Mouse (Mus musculus): ENCODE measurements around the gene Nacc2. TPM values are rescaled to one million over a fixed set of nuclear protein-coding genes. Genes with fewer than 3 reads are reported as not detected.
A peak's percentile ranks its signal among the peaks of the same experiment; 100 is the strongest.

Gene Nacc2
- polyA plus RNA-seq, 1 experiment from 2014 or later, result 13.3 TPM

DNA sequence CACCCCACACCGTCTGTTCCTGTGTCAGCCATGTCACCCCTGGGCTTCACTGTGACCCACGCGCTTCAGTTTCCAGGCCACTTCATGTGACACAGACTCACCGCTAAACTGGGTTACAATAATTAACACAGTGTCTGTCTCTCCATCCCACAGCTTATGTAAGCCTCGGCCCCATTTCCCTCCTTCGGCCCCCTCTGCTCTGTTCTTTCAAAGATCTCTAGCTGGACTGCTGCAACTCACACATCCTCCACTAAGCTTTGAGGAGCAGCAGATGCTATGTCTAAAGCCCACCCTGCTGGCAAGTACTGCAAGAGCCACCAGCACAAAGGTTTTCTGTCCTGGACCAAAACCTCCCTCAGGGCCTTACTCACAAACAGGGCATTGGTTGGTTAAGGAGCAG, 7.8 kb downstream of the Nacc2 start:
- no peak overlapping the region for H3K27ac ChIP-seq (ENCODE audit: low read length)
- 80% methylated on average over 6 of the region's 6 CpGs for WGBS
- H3K9me3 ChIP-seq (ENCODE audit: control insufficient read depth, low read length), result no peaks in the 10 kb centered on the region
- no peak for ATAC-seq
- peaks cover 5% of the 10 kb centered on the region for H3K4me1 ChIP-seq (replicated peaks; ENCODE audit: control insufficient read depth, insufficient read depth, low read length)
- no peak overlapping the region for H3K4me2 ChIP-seq (ENCODE audit: low read length)
- no peaks in the 10 kb centered on the region for H3K27me3 ChIP-seq (replicated peaks; ENCODE audit: control insufficient read depth, insufficient read depth, low read length)
- no peaks in the 10 kb centered on the region for H3K36me3 ChIP-seq (ENCODE audit: control insufficient read depth, insufficient read depth)
- no peak overlapping the region for H3K9ac ChIP-seq (replicated peaks; ENCODE audit: low read depth, low read length)
- H3K4me3 ChIP-seq (replicated peaks; ENCODE audit: low read length), result no peak overlapping the region

DNA sequence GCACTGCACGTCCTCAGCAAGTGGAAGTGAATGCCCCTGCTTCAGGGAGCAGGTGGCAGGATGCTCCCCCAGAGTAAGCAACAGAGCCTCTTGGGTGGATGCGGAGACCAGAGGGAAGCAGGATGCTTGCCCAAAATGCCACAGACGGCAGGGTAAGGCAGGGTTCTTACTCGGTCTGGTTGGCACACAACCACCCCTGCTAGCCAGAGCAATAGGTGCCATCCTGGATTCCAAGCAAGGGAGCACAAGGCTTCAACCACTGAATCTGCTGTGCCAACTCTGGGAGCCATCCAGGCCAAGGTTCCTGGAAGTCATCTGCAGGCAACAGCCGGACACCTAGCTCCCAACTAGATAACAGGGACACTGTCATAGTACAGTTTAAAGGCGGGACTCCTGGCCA, 14.8 kb downstream of the Nacc2 start:
- Histone ChIP-seq H3K27ac (ENCODE audit: low read length) (no peak overlapping the region), H3K27me3 (replicated peaks; ENCODE audit: control insufficient read depth, insufficient read depth, low read length) (no peaks in the 10 kb centered on the region), H3K36me3 (ENCODE audit: control insufficient read depth, insufficient read depth) (no peaks in the 10 kb centered on the region), H3K4me1 (replicated peaks; ENCODE audit: control insufficient read depth, insufficient read depth, low read length) (no peaks in the 10 kb centered on the region), H3K9me3 (ENCODE audit: control insufficient read depth, low read length) (no peaks in the 10 kb centered on the region), H3K9ac (replicated peaks; ENCODE audit: low read depth, low read length) (no peak overlapping the region), H3K4me3 (replicated peaks; ENCODE audit: low read length) (no peak overlapping the region), H3K4me2 (ENCODE audit: low read length) (no peak overlapping the region)
- no peak for ATAC-seq
- 80% methylated on average over 6 of the region's 6 CpGs for WGBS

DNA sequence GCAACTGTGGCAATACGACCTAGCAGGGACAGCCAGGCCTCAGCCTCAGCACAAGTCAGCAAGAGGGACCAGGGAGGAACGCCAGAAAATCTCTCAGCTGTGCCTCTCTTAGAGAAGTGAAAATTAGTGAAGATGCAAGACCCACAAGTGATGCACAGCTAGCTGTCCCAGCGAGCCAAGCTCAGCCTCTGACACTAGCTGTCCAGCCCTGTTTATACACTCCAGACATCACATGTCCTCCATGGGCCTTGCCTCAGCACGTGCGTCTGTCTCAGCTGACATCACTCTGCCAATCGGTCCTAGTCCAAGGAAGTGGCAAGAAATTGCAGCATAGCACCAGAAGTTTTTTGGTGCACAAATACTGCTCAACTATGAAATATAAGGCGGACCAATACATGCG, 16.0 kb downstream of the Nacc2 start:
- Histone ChIP-seq H3K9me3 (ENCODE audit: control insufficient read depth, low read length) (no peaks in the 10 kb centered on the region), H3K27ac (ENCODE audit: low read length) (no peak overlapping the region), H3K9ac (replicated peaks; ENCODE audit: low read depth, low read length) (no peak overlapping the region), H3K4me3 (replicated peaks; ENCODE audit: low read length) (no peak overlapping the region), H3K27me3 (replicated peaks; ENCODE audit: control insufficient read depth, insufficient read depth, low read length) (no peaks in the 10 kb centered on the region), H3K4me2 (ENCODE audit: low read length) (no peak overlapping the region), H3K4me1 (replicated peaks; ENCODE audit: control insufficient read depth, insufficient read depth, low read length) (no peaks in the 10 kb centered on the region), H3K36me3 (ENCODE audit: control insufficient read depth, insufficient read depth) (no peaks in the 10 kb centered on the region)
- 88% methylated on average over 8 of the region's 8 CpGs for WGBS
- ATAC-seq, result no peak

DNA sequence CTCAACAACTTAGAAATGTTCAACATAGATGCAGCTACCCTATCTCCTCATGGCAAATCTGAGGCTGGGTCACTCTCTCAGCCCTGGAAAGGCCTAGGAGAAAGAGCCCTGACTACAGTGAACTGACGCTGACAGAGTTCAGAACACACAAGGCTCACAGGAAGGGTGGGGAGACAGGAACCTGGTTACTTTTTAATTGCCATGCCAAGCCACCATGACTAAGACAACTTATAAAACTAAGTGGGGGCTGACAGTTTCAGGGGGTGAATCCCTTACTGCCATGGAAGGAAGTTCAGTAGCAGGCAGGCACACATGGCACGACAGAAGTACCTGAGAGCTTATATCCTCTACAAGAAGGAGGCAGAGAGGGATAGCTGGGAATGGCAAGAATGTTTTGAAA, 16.8 kb downstream of the Nacc2 start:
- Histone ChIP-seq H3K9me3 (ENCODE audit: control insufficient read depth, low read length) (no peaks in the 10 kb centered on the region), H3K4me2 (ENCODE audit: low read length) (no peak overlapping the region), H3K36me3 (ENCODE audit: control insufficient read depth, insufficient read depth) (no peaks in the 10 kb centered on the region), H3K4me1 (replicated peaks; ENCODE audit: control insufficient read depth, insufficient read depth, low read length) (no peaks in the 10 kb centered on the region), H3K27ac (ENCODE audit: low read length) (no peak overlapping the region), H3K9ac (replicated peaks; ENCODE audit: low read depth, low read length) (no peak overlapping the region), H3K27me3 (replicated peaks; ENCODE audit: control insufficient read depth, insufficient read depth, low read length) (no peaks in the 10 kb centered on the region), H3K4me3 (replicated peaks; ENCODE audit: low read length) (no peak overlapping the region)
- no peak for ATAC-seq
- WGBS, result 92% methylated on average over 2 of the region's 2 CpGs

DNA sequence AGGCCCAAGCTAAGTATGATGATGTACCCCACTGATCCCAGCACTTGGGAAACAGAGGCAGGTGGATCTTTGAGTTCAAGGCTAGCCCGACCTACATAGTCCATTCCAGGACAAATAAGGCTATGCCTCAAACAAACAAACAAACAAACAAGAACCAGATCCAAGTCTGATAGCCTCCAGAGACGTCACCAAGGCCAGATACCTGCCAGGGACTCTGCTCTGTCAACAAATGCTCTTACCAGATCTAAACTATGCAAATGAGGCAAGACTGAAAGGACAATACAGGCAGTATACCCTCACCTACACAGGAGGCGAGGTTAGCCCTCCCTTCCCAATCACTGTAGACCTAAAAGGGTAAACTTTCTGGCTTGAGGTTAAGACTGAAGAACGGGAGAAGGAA, 22.7 kb downstream of the Nacc2 start:
- no peak overlapping the region for H3K27ac ChIP-seq (ENCODE audit: low read length)
- H3K9ac ChIP-seq (replicated peaks; ENCODE audit: low read depth, low read length), result no peak overlapping the region
- H3K4me1 ChIP-seq (replicated peaks; ENCODE audit: control insufficient read depth, insufficient read depth, low read length), result 0 out of 2 replicates have a peak, but pooled peaks cover 4% of the 10 kb centered on the region
- ATAC-seq, result no peak
- WGBS, result 75% methylated on average over 4 of the region's 4 CpGs
- H3K36me3 ChIP-seq (ENCODE audit: control insufficient read depth, insufficient read depth), result no peaks in the 10 kb centered on the region
- no peak overlapping the region for H3K4me3 ChIP-seq (replicated peaks; ENCODE audit: low read length)
- no peak overlapping the region for H3K4me2 ChIP-seq (ENCODE audit: low read length)
- no peaks in the 10 kb centered on the region for H3K9me3 ChIP-seq (ENCODE audit: control insufficient read depth, low read length)
- H3K27me3 ChIP-seq (replicated peaks; ENCODE audit: control insufficient read depth, insufficient read depth, low read length), result no peaks in the 10 kb centered on the region

DNA sequence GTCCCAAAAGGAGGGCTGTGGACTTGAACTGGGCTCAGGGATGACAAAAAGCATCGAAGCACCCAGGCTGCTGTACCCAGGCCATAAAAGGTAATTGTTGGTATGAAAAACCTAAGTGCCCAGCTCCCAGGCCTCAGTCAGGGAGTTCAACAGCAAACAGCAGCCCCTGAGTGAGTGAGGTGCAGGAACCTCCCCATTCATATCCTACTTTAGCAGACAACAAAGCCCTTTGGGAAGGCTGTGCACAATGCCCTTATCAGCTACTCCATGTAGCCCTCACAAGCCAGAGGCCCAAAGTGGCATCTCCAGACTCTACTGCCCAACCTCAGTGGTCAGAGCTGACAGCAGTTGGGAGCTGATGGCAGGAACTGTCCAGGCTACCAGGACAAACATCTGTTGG, 23.2 kb downstream of the Nacc2 start:
- 0 out of 2 replicates have a peak, but pooled peaks cover 4% of the 10 kb centered on the region for H3K4me1 ChIP-seq (replicated peaks; ENCODE audit: control insufficient read depth, insufficient read depth, low read length)
- no peak for ATAC-seq
- H3K27ac ChIP-seq (ENCODE audit: low read length), result no peak overlapping the region
- H3K4me3 ChIP-seq (replicated peaks; ENCODE audit: low read length), result no peak overlapping the region
- no peaks in the 10 kb centered on the region for H3K36me3 ChIP-seq (ENCODE audit: control insufficient read depth, insufficient read depth)
- H3K4me2 ChIP-seq (ENCODE audit: low read length), result no peak overlapping the region
- no peaks in the 10 kb centered on the region for H3K27me3 ChIP-seq (replicated peaks; ENCODE audit: control insufficient read depth, insufficient read depth, low read length)
- H3K9ac ChIP-seq (replicated peaks; ENCODE audit: low read depth, low read length), result no peak overlapping the region
- no peaks in the 10 kb centered on the region for H3K9me3 ChIP-seq (ENCODE audit: control insufficient read depth, low read length)
- WGBS, result 84% methylated on average over 1 of the region's 1 CpGs

DNA sequence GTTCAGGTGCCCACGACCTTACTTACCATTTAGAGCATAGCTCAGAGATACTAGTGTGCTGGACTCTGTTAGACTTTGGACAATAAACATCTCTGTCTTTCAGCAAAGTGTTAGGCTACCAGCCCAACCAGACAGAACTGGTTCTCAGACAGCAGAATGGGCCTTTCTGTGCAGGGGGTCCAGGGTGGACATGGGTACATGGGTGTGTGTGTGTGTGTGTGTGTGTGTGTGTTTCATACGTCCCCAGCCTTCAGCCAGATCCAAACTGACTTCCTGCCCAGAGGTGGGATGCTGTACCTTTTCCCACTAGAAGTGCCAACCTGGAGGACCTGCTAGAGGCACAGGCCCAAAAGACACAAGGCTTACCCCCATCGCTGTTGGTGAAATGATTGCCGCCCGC, 23.8 kb downstream of the Nacc2 start:
- Histone ChIP-seq H3K27ac (ENCODE audit: low read length) (no peak overlapping the region), H3K9ac (replicated peaks; ENCODE audit: low read depth, low read length) (no peak overlapping the region), H3K4me1 (replicated peaks; ENCODE audit: control insufficient read depth, insufficient read depth, low read length) (0 out of 2 replicates have a peak, but pooled peaks cover 4% of the 10 kb centered on the region), H3K9me3 (ENCODE audit: control insufficient read depth, low read length) (no peaks in the 10 kb centered on the region), H3K27me3 (replicated peaks; ENCODE audit: control insufficient read depth, insufficient read depth, low read length) (no peaks in the 10 kb centered on the region), H3K4me2 (ENCODE audit: low read length) (no peak overlapping the region), H3K36me3 (ENCODE audit: control insufficient read depth, insufficient read depth) (no peaks in the 10 kb centered on the region), H3K4me3 (replicated peaks; ENCODE audit: low read length) (no peak overlapping the region)
- no peak for ATAC-seq
- WGBS, result 72% methylated on average over 5 of the region's 5 CpGs

DNA sequence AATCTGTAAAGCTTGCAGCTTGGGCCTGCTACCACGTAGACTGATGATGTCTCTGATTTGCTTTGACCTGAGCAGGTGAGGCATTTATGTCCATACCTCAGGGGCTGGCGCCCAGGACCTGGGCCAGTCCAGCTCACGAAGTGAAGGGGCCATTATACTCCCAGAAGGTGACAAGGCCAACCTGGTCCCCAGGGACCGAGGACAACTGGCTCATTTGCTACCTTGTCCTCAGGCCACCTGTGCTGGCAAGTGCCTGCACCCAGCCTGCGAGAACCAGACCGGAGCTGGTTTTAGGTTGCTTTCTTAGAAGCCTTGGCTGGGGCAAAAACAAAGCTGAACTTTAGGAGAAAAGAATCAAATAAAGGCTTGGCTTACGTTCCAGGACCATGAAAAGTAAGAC, 29.1 kb downstream of the Nacc2 start:
- no peaks in the 10 kb centered on the region for H3K27me3 ChIP-seq (replicated peaks; ENCODE audit: control insufficient read depth, insufficient read depth, low read length)
- 84% methylated on average over 7 of the region's 7 CpGs for WGBS
- no peaks in the 10 kb centered on the region for H3K36me3 ChIP-seq (ENCODE audit: control insufficient read depth, insufficient read depth)
- peaks cover 32% of the 10 kb centered on the region for H3K4me1 ChIP-seq (replicated peaks; ENCODE audit: control insufficient read depth, insufficient read depth, low read length)
- no peak overlapping the region for H3K9ac ChIP-seq (replicated peaks; ENCODE audit: low read depth, low read length)
- H3K4me3 ChIP-seq (replicated peaks; ENCODE audit: low read length), result no peak overlapping the region
- H3K4me2 ChIP-seq (ENCODE audit: low read length), result no peak overlapping the region
- no peak for ATAC-seq
- H3K27ac ChIP-seq (ENCODE audit: low read length), result no peak overlapping the region
- H3K9me3 ChIP-seq (ENCODE audit: control insufficient read depth, low read length), result no peaks in the 10 kb centered on the region

DNA sequence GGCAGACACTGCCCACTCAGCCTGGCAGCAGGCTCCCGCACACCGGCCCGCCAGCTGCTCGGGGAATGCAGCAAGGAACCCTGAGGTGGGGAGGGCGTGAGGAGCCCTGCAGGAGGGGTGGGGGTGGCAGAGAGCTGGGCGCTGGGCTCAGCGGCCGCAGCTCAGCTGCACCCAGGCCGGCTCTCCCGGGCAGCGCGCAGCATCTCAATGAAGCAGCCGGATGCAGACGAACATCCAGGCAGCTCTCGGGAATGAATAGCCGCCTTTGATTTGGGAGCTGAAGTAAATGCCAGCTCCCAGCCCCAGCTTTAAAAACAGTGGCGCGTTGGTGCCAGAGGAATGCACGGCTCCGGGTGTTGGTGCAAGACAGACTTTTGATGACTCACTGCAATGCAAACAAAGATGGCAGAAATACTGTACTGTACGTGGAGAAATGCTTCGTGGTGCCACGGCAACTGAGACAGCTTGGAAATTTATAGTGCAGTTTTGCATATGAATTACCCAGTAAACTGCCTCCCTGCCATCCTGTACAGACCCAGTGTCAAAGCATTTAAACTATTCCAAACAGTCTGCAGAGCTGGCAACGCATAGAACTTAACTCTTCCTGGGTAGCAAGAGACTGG, 31.1 kb downstream of the Nacc2 start:
- peak; percentile 87 for ATAC-seq
- Histone ChIP-seq H3K9ac (replicated peaks; ENCODE audit: low read depth, low read length) (peak overlapping the region; percentile 81), H3K4me1 (replicated peaks; ENCODE audit: control insufficient read depth, insufficient read depth, low read length) (peaks cover 28% of the 10 kb centered on the region), H3K27me3 (replicated peaks; ENCODE audit: control insufficient read depth, insufficient read depth, low read length) (no peaks in the 10 kb centered on the region), H3K4me2 (ENCODE audit: low read length) (peak overlapping the region; percentile 95), H3K36me3 (ENCODE audit: control insufficient read depth, insufficient read depth) (no peaks in the 10 kb centered on the region), H3K4me3 (replicated peaks; ENCODE audit: low read length) (peak overlapping the region; percentile 66), H3K9me3 (ENCODE audit: control insufficient read depth, low read length) (no peaks in the 10 kb centered on the region), H3K27ac (ENCODE audit: low read length) (peak overlapping the region; percentile 85)
- under 1% methylated on average over 23 of the region's 24 CpGs for WGBS

Measured in forebrain, embryonic 16.5 days (tissue).